Mouse (Mus musculus) CH12.LX (cell line): ENCODE results near the gene Mid1. TPM values are rescaled to one million over a fixed set of nuclear protein-coding genes. Genes with fewer than 3 reads are reported as not detected.
"Not testable (repeated sequence)": the region's sequence is repeated elsewhere in the genome, so short reads cannot be mapped to it uniquely, and the experiment has no call there.

Source experiments
- DNase-seq: peaks from one replicate; pipeline ENCODE4 v3.0.0-alpha.2; 2013; ENCODE audit errors: extremely low read depth
- H3K27ac ChIP-seq: 2 replicates; pipeline ENCODE4 v1.5.1; 2012; ENCODE audit warnings: low read depth, mild to moderate bottlenecking, control low read depth, moderate library complexity; ENCODE audit not compliant: insufficient read depth
- H3K27me3 ChIP-seq: replicated peaks from 2 replicates; pipeline ENCODE3; 2012; ENCODE audit warnings: inconsistent platforms
- H3K36me3 ChIP-seq, 2 experiments: replicated peaks in 1 of 2; 2 replicates each; pipeline versions ENCODE3 to v1.6.1; 2012; ENCODE audit warnings: inconsistent platforms in 1 of 2, low read length in 1 of 2, mild to moderate bottlenecking in 1 of 2, mixed read lengths in 1 of 2, moderate library complexity in 1 of 2; ENCODE audit not compliant: control insufficient read depth in 1 of 2, insufficient read depth in 1 of 2
- H3K4me1 ChIP-seq, 2 experiments: 2 replicates each; pipeline ENCODE4 v1.6.1; 2012; ENCODE audit warnings: inconsistent platforms in 1 of 2, moderate library complexity in 1 of 2; ENCODE audit not compliant: insufficient read depth in 2 of 2, control insufficient read depth in 1 of 2
- H3K4me2 ChIP-seq: 2 replicates; pipeline ENCODE4 v1.6.1; 2012; ENCODE audit warnings: low read depth, mild to moderate bottlenecking, control low read depth; ENCODE audit not compliant: poor library complexity, insufficient read depth, severe bottlenecking
- H3K4me3 ChIP-seq, 3 experiments: fragments of 150-350 bp in 1 of 3; sonication (generic) in 1 of 3; replicated peaks in 1 of 3; 2 replicates each; pipeline versions ENCODE3 to v1.5.1; 2011 to 2012; ENCODE audit warnings: low read depth in 2 of 3, low read length in 2 of 3, mild to moderate bottlenecking in 2 of 3, moderate library complexity in 2 of 3, control low read depth in 1 of 3, improper control_type of control experiment in 1 of 3, inconsistent platforms in 1 of 3, mixed read lengths in 1 of 3; ENCODE audit not compliant: poor library complexity in 1 of 3
- H3K79me2 ChIP-seq: replicated peaks from 2 replicates; pipeline ENCODE4 v1.6.1; 2012; ENCODE audit warnings: mild to moderate bottlenecking, moderate library complexity; ENCODE audit not compliant: control insufficient read depth, poor library complexity, insufficient read depth, severe bottlenecking; ENCODE audit errors: extremely low read depth
- H3K9ac ChIP-seq: 2 replicates; pipeline ENCODE4 v1.6.1; 2012; ENCODE audit warnings: low read depth, mild to moderate bottlenecking, control low read depth, moderate library complexity; ENCODE audit not compliant: insufficient read depth
- H3K9me3 ChIP-seq: replicated peaks from 2 replicates; pipeline ENCODE3; 2012; ENCODE audit warnings: low read length, inconsistent platforms, mixed read lengths
- dilution Hi-C: fragments of 300-500 bp; cut with MboI; formaldehyde crosslinking; loops from 2 replicates; pipeline ENCODE4 v1.14.3; 2020; ENCODE audit warnings: low sequenced_read_pairs; ENCODE audit not compliant: extremely low pct_unique_long_range_greater_than_20kb, extremely low pct_ligation_motif_present
- in situ Hi-C: fragments of 300-500 bp; cut with MboI; formaldehyde crosslinking; loops from 3 replicates; pipeline ENCODE4 v1.14.3; 2019; ENCODE audit warnings: low sequenced_read_pairs, low pct_ligation_motif_present, low pct_unique_long_range_greater_than_20kb, mixed read lengths
- polyA plus RNA-seq: library from polyadenylated mRNA; unstranded; fragments of >175 nt; gene quantifications from 2 replicates; pipeline ENCODE4 v1.2.1, GENCODE M21; 2012; ENCODE audit warnings: low read depth; ENCODE audit not compliant: insufficient read length
- total RNA-seq, 2 experiments: library from RNA; depleted of rRNA; stranded (reverse); fragments of 300-350 nt in 1 of 2; fragments of >200 nt in 1 of 2; gene quantifications; 2 replicates each; pipeline ENCODE4 v1.2.3; 2012 to 2014

Gene Mid1
- total and polyA plus RNA-seq, 3 experiments, result 3.3 to 15.0 (median 6.2) TPM

DNA sequence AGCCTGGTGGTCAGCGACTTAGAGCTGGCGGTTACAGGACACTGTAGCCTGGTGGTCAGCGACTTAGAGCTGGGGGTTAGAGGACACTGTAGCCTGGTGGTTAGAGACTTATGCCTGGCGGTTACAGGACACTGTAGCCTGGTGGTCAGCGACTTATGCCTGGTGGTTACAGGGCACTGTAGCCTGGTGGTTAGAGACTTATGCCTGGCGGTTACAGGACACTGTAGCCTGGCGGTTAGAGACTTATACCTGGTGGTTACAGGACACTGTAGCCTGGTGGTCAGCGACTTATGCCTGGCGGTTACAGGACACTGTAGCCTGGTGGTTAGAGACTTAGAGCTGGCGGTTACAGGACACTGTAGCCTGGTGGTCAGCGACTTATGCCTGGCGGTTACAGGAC, 330.9 kb downstream of the Mid1 start:
- dilution Hi-C loops, in situ Hi-C loops: not testable (repeated sequence)

DNA sequence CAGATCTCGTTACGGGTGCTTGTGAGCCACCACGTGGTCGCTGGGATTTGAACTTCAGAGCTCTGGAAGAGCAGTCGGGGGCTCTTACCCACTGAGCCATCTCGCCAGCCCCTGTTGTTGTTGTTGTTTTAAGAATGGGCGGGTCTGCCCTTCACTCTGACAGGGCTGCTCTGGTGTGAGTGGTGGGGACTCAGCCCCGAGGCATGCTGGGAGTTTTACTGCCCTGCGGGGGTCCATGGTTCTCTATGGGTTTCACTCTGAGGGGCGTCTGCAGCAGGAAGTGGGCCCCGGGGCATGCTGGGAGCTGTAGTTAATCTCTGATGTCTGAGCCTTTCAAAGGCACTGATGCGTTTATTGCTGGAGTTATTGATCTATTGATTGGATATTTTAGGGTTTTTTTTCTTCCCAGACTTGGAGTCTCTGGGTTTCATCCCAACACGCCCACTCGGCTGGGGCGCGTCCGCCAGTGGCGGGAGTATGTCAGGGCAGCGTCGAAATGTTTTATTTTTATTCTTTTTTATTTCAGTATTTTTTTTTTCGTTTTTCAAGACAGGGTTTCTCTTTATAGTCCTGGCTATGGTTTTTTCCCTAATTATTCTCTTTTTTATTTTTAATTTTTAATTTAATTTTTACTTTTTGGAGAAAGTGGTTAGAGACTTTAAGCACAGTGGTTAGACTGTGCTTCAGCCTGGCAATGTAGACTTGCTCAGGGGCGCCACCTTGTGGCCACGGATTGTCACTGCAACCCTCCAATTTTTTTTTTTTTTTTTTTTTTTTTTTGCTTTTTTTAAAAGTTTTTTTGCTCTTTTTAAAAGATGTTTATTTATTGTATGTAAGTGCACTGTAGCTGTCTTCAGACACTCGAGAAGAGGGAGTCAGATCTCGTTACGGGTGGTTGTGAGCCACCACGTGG, 332.6 kb downstream of the Mid1 start:
- Histone ChIP-seq H3K9me3 (peaks cover 18% of the 10 kb centered on the region), H3K9ac (peak overlapping the region; percentile 56), H3K27ac (peak overlapping the region; percentile 12), H3K79me2 (peaks cover 43% of the 10 kb centered on the region), H3K36me3 (peaks cover 38 to 52% of the 10 kb centered on the region in 2 experiments), H3K4me3 (peak overlapping the region; percentile 17 to 42 (median 18)), H3K4me1 (peaks cover 5 to 37% of the 10 kb centered on the region in 2 experiments), H3K4me2 (peak overlapping the region; percentile 77)
- in situ Hi-C loops, H3K27me3 ChIP-seq, dilution Hi-C loops: not testable (repeated sequence)
- peak; percentile 96 for DNase-seq

More for the DNA sequence above, 330.9 kb downstream of the Mid1 start:
- not testable (repeated sequence) for H3K4me3 ChIP-seq, H3K4me2 ChIP-seq, H3K27me3 ChIP-seq, DNase-seq, H3K27ac ChIP-seq, H3K9ac ChIP-seq
- H3K9me3 ChIP-seq, result peaks cover 19% of the 10 kb centered on the region
- H3K79me2 ChIP-seq, result peaks cover 29% of the 10 kb centered on the region
- peaks cover 32 to 51% of the 10 kb centered on the region in 2 experiments for H3K36me3 ChIP-seq
- peaks cover 5 to 28% of the 10 kb centered on the region in 2 experiments for H3K4me1 ChIP-seq

DNA sequence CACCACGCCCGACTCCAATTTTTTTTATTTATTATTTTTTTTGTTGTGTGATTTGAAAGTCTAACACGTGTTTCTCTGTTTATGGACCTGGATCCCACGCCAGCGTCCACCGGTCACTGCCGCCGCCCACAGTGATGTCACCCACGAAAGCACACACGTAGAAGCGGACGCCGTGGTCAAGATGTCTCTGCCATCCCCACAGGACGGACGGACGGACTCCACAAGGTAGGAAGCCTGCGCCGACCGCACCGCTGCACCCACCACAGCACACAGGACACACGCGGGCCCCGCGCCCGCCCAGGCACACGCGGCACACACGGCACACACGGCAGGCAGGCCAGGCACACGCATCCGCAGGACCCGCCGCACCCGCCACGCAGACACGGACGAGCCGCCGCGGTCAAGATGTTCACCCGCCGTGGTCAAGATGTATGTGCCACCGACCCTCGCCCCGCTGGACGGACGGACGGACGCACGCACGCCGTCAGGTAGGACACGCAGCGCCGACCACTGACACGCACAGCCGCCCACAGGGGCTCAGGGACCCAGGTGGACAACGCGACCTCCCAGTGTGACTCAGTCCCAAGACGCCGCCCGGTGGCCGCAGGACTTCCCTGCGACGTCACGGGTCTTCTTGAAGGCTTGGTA, 333.7 kb downstream of the Mid1 start:
- Histone ChIP-seq H3K4me2 (peak overlapping the region; percentile 0), H3K36me3 (peaks cover 38 to 43% of the 10 kb centered on the region in 2 experiments), H3K79me2 (peaks cover 37% of the 10 kb centered on the region), H3K9me3 (peaks cover 18% of the 10 kb centered on the region), H3K4me1 (peaks cover 5 to 37% of the 10 kb centered on the region in 2 experiments), H3K27ac (peak overlapping the region; percentile 66), H3K4me3 (peak overlapping the region; percentile 10 to 53 (median 27))
- in situ Hi-C loops, H3K27me3 ChIP-seq, dilution Hi-C loops, H3K9ac ChIP-seq: not testable (repeated sequence)
- peak; percentile 78 for DNase-seq

DNA sequence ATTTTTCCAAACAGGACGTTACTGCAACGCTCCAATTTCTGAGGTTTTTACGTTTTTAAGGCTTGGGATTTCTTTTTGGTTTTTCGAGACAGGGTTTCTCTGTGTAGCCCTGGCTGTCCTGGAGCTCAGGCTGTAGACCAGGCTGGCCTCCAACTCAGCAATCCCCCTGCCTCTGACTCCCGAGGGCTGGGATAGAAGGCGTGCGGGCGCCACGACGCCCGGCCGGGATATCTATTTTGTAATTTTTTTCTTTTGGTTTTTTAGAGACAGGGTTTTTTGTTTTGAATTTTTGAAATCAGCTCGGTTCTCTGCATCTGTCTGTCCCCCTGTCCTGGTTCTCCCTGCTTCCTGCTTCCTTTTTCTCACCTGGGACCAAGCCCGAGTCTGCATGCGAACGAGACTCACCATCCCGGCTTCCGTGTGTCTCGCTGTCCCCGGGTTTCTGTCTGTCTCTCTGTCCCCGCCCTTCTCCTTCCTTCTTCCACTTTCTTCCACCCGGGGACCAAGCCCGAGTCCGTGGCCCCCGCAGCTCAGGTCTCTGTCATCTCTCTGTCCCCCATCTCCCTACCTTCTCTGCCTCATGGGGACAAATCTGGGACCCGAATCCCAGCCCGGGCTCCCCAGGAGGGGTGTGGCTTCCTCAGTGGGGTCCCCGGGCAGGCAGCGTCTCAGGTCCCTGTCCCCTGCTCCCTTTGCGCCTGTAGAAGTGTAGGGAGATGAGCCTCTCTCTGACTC, 334.4 kb downstream of the Mid1 start:
- peaks cover 5 to 37% of the 10 kb centered on the region in 2 experiments for H3K4me1 ChIP-seq
- dilution Hi-C loops, DNase-seq, in situ Hi-C loops, H3K27me3 ChIP-seq, H3K9ac ChIP-seq: not testable (repeated sequence)
- H3K27ac ChIP-seq, result peak overlapping the region; percentile 23
- H3K9me3 ChIP-seq, result peaks cover 18% of the 10 kb centered on the region
- peak overlapping the region; percentile 7 to 53 (median 9) for H3K4me3 ChIP-seq
- peak overlapping the region; percentile 0 for H3K4me2 ChIP-seq
- H3K79me2 ChIP-seq, result peaks cover 34% of the 10 kb centered on the region
- H3K36me3 ChIP-seq, result peaks cover 38% of the 10 kb centered on the region in 2 experiments

DNA sequence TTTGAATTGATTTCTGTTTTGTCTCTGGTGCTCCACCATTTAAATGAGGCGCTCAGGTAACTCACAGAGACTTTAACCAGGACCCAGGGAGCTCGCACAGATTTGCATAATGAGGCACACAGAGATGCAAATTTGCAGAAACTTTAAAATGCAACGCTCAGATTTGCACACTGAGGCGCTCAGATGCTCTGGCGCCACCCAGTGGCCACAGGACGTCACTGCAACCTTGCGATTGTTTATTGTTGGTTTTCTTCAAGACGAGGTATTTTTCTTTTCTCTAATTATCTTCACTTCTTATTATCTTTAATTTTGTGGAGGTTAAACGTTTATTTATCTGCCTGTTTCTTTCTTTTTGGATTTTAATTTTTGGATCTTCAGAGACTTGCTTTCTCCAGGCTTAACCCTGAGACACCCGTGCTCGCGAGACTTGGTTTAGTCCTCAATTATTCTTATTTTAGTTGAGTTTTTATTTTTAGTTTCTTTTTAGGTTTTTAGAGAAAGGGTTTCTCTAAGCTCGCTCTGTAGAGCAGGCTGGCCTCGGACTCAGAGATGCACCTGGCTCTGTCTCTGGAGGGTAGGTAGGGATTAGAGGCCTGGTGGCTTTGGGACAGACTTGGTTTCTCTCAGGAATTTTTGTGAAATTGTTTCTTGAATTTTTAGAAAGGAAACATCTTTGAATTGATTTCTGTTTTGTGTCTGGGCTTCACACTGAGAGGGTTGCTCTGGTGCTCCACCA, 335.1 kb downstream of the Mid1 start:
- H3K4me1 ChIP-seq, result peaks cover 5 to 37% of the 10 kb centered on the region in 2 experiments
- H3K36me3 ChIP-seq, result peaks cover 35 to 38% of the 10 kb centered on the region in 2 experiments
- peak overlapping the region; percentile 17 for H3K4me2 ChIP-seq
- H3K27me3 ChIP-seq, H3K9ac ChIP-seq, dilution Hi-C loops, in situ Hi-C loops: not testable (repeated sequence)
- peaks cover 18% of the 10 kb centered on the region for H3K9me3 ChIP-seq
- H3K4me3 ChIP-seq, result peak overlapping the region in 2 of 3 experiments; percentile 5 to 7
- peak; percentile 100 for DNase-seq
- peak overlapping the region; percentile 23 for H3K27ac ChIP-seq
- peaks cover 34% of the 10 kb centered on the region for H3K79me2 ChIP-seq
